Mouse (Mus musculus): ENCODE measurements around the gene Tk1.

Gene Tk1

GRCm38 (mm10) chr11:117768725-117769682 is 56.9 kb downstream of the Tk1 start:
- DNase-seq (ENCODE audit: low spot score), result no peak

- no peak for DNase-seq (ENCODE audit: low spot score)
These were observed 59.6 kb downstream of the Tk1 start for GRCm38 (mm10) chr11:117766275-117766674.
